Mouse (Mus musculus) layer of hippocampus, postnatal 36 days (tissue): ENCODE measurements around the gene Ccdc83. TPM values are rescaled to one million over a fixed set of nuclear protein-coding genes. Genes with fewer than 3 reads are reported as not detected.

ENCODE experiments used
- DNase-seq, 2 experiments: peaks; one replicate each; pipeline ENCODE4 v3.0.0; 2022
- total RNA-seq, 2 experiments: library from RNA; stranded (reverse); gene quantifications; 2 replicates each; pipeline ENCODE4 v1.2.3; 2021

Ccdc83 gene
- not detected for total RNA-seq

GRCm38 (mm10) chr7:90265289-90265970 lies at the start of gene Ccdc83:
Ccdc83 (minus strand) TSS chr7:90265777.
- DNase-seq: peak; percentile 75 to 76

- no peak for DNase-seq
Measured at GRCm38 (mm10) chr7:90313421-90313820, 47.8 kb upstream of the Ccdc83 start.

GRCm38 (mm10) chr7:90312151-90312883 lies 46.7 kb upstream of the Ccdc83 start:
- no peak for DNase-seq

GRCm38 (mm10) chr7:90308003-90308402 lies 42.4 kb upstream of the Ccdc83 start:
- DNase-seq: peak in 1 of 2 experiments; percentile 6

- DNase-seq: no peak
Measured at GRCm38 (mm10) chr7:90306968-90307367, 41.4 kb upstream of the Ccdc83 start.

DNA sequence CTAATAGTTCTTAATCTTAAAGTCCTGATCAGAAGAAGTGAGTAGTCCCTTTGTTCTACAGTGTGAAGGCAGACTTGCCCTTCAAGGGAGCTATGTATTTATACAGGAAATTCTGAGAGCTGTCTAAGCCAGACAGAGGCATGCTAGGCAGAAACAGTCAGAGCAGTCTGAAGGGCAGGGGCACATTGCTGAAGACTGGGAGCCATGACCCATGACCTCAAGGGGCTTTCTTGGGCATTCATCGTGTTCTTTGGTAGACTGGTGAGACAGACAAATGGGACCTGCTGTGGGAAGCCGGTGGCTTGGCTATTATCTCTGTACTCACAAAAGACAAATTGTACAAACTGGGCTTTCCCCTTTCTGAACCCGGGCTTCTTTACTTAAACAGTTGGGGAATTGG lies 40.5 kb upstream of the Ccdc83 start:
- DNase-seq: no peak

DNA sequence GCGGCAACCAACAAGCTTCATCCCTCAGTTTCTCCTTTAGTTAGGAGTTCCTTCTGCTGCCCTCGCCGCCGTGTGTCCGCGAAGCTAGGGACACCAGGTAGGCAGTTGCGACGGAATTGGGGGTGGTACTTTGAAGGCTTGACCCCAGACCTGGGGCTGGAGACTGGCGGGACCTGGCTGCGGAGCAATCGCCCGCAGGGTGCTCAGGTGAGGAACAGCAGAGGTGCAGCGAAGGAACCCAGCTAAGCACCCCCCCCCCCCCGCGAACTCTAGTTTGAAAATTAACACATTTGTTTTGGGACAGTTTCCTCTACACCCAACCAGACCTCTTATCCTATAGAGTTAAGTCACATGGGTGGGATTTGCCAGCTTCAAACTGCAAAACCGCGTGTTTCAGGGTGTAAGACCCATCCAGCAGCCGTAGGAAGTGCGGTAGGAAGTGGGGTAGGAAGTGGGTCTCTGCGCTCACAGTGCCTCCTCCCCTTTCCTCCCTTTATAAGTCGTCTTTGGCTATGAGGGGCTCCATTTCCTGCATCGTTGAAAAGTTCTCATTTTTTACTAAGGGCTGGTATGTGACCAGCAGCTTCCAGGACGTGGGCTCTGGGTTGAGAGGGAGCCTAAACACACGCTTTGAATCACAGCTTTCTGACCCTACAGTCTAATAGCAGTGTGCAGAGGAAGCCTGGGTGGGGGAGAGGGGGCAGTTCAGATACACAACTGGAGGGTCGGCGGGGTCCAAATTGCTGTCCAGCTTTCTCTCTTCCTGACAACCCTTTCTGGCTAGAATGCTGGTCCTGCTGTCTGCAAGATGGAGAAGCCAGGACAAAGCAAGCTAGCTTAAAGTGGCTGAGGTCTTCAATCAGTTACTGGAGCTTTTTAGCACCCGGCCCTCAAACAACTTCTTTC lies 37.3 kb upstream of the Ccdc83 start:
- no peak for DNase-seq

GRCm38 (mm10) chr7:90301942-90302646 lies 36.5 kb upstream of the Ccdc83 start, which contains the start of gene Sytl2:
Sytl2 (plus strand) TSS chr7:90302252.
- peak in 1 of 2 experiments; percentile 14 for DNase-seq

DNA sequence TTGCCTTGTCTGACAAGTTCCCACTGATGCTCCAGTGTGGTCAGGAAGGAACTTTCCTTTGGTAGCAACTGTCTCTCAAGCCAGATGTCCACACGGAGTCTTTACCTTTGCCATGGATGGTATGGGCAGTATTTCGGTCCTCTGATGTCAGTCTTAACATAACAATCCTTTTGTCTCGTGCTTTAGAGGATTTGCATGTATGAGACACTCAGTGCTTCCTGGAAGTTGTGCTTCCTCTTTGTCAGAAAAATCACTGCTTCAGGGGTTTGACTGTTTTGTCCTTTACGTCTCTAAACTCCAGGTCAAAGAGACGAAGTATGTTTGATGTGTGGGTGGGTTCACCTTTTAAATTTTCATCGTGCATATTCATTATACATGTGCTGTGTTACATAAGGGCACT lies 26.3 kb upstream of the Ccdc83 start:
- DNase-seq: no peak

- DNase-seq: no peak
Measured at GRCm38 (mm10) chr7:90284793-90285192, 19.2 kb upstream of the Ccdc83 start.

DNA sequence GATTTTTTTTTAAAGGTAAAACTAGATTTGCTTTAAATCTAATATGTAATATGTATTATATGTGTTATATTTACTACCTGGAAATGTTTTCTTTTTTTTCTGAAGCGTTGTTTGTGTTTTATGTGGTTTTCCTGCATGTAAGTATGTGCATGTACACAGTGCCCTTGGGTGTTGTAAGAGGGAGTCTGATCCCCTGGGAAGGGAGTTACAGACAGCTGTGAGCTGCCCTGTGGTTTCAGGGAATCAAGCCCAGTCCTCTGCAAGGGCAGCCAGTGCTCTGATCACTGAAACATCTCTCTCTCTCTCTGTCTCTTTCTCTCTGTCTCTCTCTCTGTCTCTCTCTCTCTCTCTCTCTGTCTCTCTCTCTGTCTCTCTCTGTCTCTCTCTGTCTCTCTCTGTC lies 17.2 kb upstream of the Ccdc83 start:
- no peak for DNase-seq

GRCm38 (mm10) chr7:90281759-90282546 lies 16.4 kb upstream of the Ccdc83 start:
- no peak for DNase-seq

DNA sequence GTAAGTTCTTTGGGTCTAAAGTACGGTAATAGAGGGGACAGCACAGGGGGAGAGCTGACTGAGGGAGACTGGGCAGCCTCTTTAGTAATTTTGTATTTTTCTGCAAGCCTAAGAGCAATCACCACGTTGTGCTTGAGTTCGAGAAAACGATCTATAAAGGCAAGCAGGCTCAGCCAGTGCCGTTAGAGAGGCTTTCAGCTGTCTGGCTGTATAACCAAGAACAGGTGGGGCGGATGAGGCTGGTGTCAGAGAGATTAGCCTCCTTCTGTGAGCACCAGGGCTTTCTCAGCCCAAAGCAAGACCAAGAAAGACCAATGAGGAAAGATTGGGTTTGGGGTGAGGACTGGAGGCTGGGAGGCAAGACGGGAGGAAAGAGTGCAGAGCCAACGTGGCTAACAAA lies 15.3 kb upstream of the Ccdc83 start:
- no peak for DNase-seq

DNA sequence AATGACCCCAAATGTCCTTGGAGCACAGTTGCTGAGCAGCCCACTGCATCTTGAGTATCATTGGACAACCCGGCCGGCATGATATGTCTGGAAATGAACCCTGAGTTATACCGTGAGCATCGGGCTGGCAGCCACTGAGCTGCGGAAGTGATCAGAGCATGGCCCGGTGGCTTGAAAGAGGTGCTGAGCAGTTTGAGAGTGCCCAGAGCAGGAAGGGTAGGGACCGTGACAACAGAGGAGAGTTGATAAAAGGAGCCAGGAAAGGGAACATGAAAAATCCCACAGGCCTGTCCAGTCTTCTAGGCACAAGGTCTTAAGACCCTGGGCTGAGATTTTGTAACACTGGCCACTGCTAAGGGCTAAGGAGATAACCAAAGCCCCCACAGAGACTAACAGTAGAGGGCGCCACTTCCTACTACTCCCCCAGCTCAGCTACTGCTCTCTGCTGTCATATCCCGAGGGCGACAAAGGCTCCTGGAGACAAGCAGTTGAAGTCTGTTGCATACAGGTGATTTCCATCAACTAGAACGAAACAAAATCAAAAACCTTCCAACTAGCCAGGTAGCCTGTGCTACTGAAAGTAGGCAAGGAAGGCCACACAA lies 14.8 kb upstream of the Ccdc83 start:
- peak in 1 of 2 experiments; percentile 15 for DNase-seq

- no peak for DNase-seq
Measured at GRCm38 (mm10) chr7:90279136-90279535, 13.6 kb upstream of the Ccdc83 start.

DNA sequence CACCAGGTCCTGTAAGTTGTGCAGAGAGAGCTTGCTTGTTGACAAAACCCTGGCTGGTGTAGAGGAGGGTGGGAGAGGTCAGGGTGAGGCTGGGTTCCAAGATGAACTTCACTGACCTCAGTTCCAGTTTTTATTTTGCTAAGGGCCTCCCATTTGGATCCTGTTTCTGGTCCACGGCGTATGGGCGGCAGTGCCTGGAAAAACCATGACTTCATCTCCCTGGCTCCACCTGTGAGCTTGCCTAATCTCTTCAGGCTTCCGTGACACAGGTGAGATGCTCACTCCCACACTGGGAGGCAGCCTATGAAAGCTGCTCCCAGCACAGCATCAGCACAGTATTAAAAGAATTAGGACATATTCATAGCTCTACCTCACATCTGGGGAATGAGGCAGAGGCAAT lies 12.2 kb upstream of the Ccdc83 start:
- no peak for DNase-seq

- no peak for DNase-seq
Measured at GRCm38 (mm10) chr7:90277246-90277645, 11.7 kb upstream of the Ccdc83 start.

GRCm38 (mm10) chr7:90274561-90275100 lies 9.1 kb upstream of the Ccdc83 start:
- no peak for DNase-seq

- no peak for DNase-seq
Measured at GRCm38 (mm10) chr7:90270141-90270540, 4.6 kb upstream of the Ccdc83 start.

GRCm38 (mm10) chr7:90261902-90262599 lies 3.5 kb downstream of the Ccdc83 start:
- DNase-seq: no peak
